Mouse (Mus musculus): ENCODE results near the gene Stambp. TPM values are rescaled to one million over a fixed set of nuclear protein-coding genes. Genes with fewer than 3 reads are reported as not detected.

The Stambp gene
- polyA plus RNA-seq, 1 experiment from 2014 or later = 27.7 TPM

GRCm38 (mm10) chr6:83510210-83510609, 62.3 kb downstream of the Stambp start:
- 49% methylated on average over 2 of the region's 2 CpGs for WGBS

DNA sequence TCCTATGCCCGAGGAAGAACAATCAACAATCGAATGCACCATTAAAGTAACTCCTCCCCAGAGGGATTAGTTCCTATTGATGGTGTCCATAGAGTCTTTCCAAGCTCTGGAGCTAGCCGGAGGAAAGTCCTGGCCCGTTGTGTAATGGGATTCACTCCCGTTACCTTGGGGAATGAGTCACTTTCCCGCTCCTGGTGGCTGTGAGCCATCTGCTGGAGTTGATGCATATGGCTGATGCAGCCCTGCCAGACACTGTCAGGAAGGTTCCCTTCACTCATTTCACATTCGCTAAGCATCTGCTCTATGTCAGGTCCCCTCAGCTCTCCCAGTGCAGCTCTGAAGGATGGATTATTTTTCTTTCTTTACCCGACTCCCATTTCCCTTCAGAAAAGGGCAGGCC, 63.1 kb downstream of the Stambp start:
- no peak for ATAC-seq (ENCODE audit: insufficient number of reproducible peaks, insufficient read depth, low FRiP score, low read depth)
- H3K4me3 ChIP-seq (ENCODE audit: control insufficient read depth in 1 of 2, insufficient read depth in 1 of 2, low read depth in 1 of 2, low read length in 2 of 2) = no peak overlapping the region
- no peak overlapping the region for H3K27ac ChIP-seq (replicated peaks in 1 of 2; ENCODE audit: control insufficient read depth in 1 of 2, insufficient read depth in 1 of 2, low read depth in 2 of 2, low read length in 2 of 2)
- 41% methylated on average over 8 of the region's 8 CpGs for WGBS
- H3K9ac ChIP-seq (ENCODE audit: low read length) = no peak overlapping the region
- H3K36me3 ChIP-seq (ENCODE audit: control insufficient read depth, insufficient read depth, low read length) = no peaks in the 10 kb centered on the region
- no peaks in the 10 kb centered on the region for H3K9me3 ChIP-seq (ENCODE audit: control insufficient read depth, low read length)
- no peaks in the 10 kb centered on the region for H3K27me3 ChIP-seq (ENCODE audit: control insufficient read depth, insufficient read depth, low read length)
- peaks cover 0 to 15% of the 10 kb centered on the region in 2 experiments; a peak in 2 of 4 replicates for H3K4me1 ChIP-seq (ENCODE audit: control insufficient read depth in 2 of 2, insufficient read depth in 2 of 2, low read length in 2 of 2)
- no peak overlapping the region for H3K4me2 ChIP-seq (ENCODE audit: low read length)

More at GRCm38 (mm10) chr6:83510210-83510609, 62.3 kb downstream of the Stambp start:
- Histone ChIP-seq H3K4me3 (ENCODE audit: control insufficient read depth in 1 of 2, insufficient read depth in 1 of 2, low read depth in 1 of 2, low read length in 2 of 2) (no peak overlapping the region), H3K9ac (ENCODE audit: low read length) (no peak overlapping the region), H3K36me3 (ENCODE audit: control insufficient read depth, insufficient read depth, low read length) (no peaks in the 10 kb centered on the region), H3K9me3 (ENCODE audit: control insufficient read depth, low read length) (no peaks in the 10 kb centered on the region), H3K4me2 (ENCODE audit: low read length) (no peak overlapping the region), H3K27ac (replicated peaks in 1 of 2; ENCODE audit: control insufficient read depth in 1 of 2, insufficient read depth in 1 of 2, low read depth in 2 of 2, low read length in 2 of 2) (no peak overlapping the region; a peak in 1 of 4 replicates), H3K4me1 (ENCODE audit: control insufficient read depth in 2 of 2, insufficient read depth in 2 of 2, low read length in 2 of 2) (peaks cover 0 to 15% of the 10 kb centered on the region in 2 experiments; a peak in 2 of 4 replicates), H3K27me3 (ENCODE audit: control insufficient read depth, insufficient read depth, low read length) (no peaks in the 10 kb centered on the region)
- no peak for ATAC-seq (ENCODE audit: insufficient number of reproducible peaks, insufficient read depth, low FRiP score, low read depth)

- 22% methylated on average over 6 of the region's 6 CpGs for WGBS
- H3K4me1 ChIP-seq (ENCODE audit: control insufficient read depth in 2 of 2, insufficient read depth in 2 of 2, low read length in 2 of 2) = peaks cover 2 to 18% of the 10 kb centered on the region in 2 experiments; a peak in 2 of 4 replicates
- H3K9ac ChIP-seq (ENCODE audit: low read length) = peak overlapping the region; percentile 71
- ATAC-seq (ENCODE audit: insufficient number of reproducible peaks, insufficient read depth, low FRiP score, low read depth) = no peak
- peak overlapping the region; percentile 76 for H3K4me2 ChIP-seq (ENCODE audit: low read length)
- peak overlapping the region; percentile 64 to 98; a peak in 3 of 4 replicates for H3K27ac ChIP-seq (replicated peaks in 1 of 2; ENCODE audit: control insufficient read depth in 1 of 2, insufficient read depth in 1 of 2, low read depth in 2 of 2, low read length in 2 of 2)
- peak overlapping the region; percentile 72 to 99; a peak in 3 of 4 replicates for H3K4me3 ChIP-seq (ENCODE audit: control insufficient read depth in 1 of 2, insufficient read depth in 1 of 2, low read depth in 1 of 2, low read length in 2 of 2)
- H3K36me3 ChIP-seq (ENCODE audit: control insufficient read depth, insufficient read depth, low read length) = 0 out of 2 replicates have a peak, but pooled peaks cover 2% of the 10 kb centered on the region
- no peaks in the 10 kb centered on the region for H3K9me3 ChIP-seq (ENCODE audit: control insufficient read depth, low read length)
- no peaks in the 10 kb centered on the region for H3K27me3 ChIP-seq (ENCODE audit: control insufficient read depth, insufficient read depth, low read length)
Observed at GRCm38 (mm10) chr6:83507168-83507546, 65.4 kb downstream of the Stambp start.

DNA sequence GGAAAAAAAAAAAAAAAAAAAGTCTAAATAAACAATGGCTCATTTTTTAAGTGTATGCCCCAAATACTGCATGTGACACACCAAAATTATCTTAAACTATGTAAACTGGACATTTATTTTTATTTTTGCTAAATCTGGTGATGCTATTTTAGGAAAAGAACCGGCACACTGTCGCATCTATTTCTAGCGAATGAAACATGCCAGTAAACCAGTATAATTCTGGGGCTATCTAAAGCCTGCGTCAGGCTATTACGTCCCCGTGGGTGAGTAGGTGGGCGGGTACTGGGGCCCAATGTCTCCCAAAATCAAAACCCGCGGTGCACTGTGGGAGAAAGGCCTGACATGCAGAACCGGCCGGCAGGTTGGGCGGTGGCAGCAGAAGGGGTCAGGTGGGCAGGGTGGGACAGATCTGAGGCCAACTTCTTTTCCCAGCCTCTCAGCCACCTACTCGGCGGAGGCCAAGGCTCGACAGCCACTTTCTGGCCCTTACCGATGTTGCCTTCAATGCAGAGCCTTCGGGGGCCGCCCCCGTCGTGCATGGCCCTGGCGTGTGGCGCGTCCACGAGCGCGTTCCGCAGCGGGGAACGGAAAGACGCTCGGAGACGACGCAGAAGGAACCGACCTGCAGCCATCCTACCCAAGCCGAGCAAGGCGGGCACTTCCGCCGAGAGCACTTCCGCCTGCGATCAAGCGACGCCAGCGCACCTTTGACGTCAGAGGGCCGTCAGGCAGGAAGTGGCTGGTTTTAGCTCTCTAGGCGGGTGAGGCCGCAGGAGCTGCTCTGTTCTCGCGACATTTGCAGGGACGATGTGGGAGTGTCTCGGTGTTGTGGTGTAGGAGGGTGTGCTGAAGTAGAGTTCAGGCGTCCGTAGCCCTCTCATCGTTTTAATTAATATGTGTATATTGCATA, 66.0 kb downstream of the Stambp start, which contains the start of gene Dguok:
Gene Dguok, minus strand, starts transcription at position 712 of the 910 bp plus-strand sequence.
- H3K4me3 ChIP-seq (ENCODE audit: control insufficient read depth in 1 of 2, insufficient read depth in 1 of 2, low read depth in 1 of 2, low read length in 2 of 2) = peak within 1 kb of the TSS; percentile 72 to 99
- H3K9ac ChIP-seq (ENCODE audit: low read length) = peak within 1 kb of the TSS; percentile 91
- no peaks in the 10 kb centered on the region for H3K27me3 ChIP-seq (ENCODE audit: control insufficient read depth, insufficient read depth, low read length)
- peak; percentile 96 for ATAC-seq (ENCODE audit: insufficient number of reproducible peaks, insufficient read depth, low FRiP score, low read depth)
- peak within 1 kb of the TSS; percentile 76 for H3K4me2 ChIP-seq (ENCODE audit: low read length)
- H3K9me3 ChIP-seq (ENCODE audit: control insufficient read depth, low read length) = no peaks in the 10 kb centered on the region
- H3K4me1 ChIP-seq (ENCODE audit: control insufficient read depth in 2 of 2, insufficient read depth in 2 of 2, low read length in 2 of 2) = peaks cover 2 to 18% of the 10 kb centered on the region in 2 experiments; a peak in 2 of 4 replicates
- 0 out of 2 replicates have a peak, but pooled peaks cover 2% of the 10 kb centered on the region for H3K36me3 ChIP-seq (ENCODE audit: control insufficient read depth, insufficient read depth, low read length)
- WGBS = under 1% methylated on average over 54 of the region's 54 CpGs
- peak within 1 kb of the TSS; percentile 98 to 99 for H3K27ac ChIP-seq (replicated peaks in 1 of 2; ENCODE audit: control insufficient read depth in 1 of 2, insufficient read depth in 1 of 2, low read depth in 2 of 2, low read length in 2 of 2)

- no peak overlapping the region; a peak in 1 of 4 replicates for H3K27ac ChIP-seq (replicated peaks in 1 of 2; ENCODE audit: control insufficient read depth in 1 of 2, insufficient read depth in 1 of 2, low read depth in 2 of 2, low read length in 2 of 2)
- peak overlapping the region; percentile 76 for H3K4me2 ChIP-seq (ENCODE audit: low read length)
- H3K36me3 ChIP-seq (ENCODE audit: control insufficient read depth, insufficient read depth, low read length) = 0 out of 2 replicates have a peak, but pooled peaks cover 2% of the 10 kb centered on the region
- peak overlapping the region; percentile 91; the same call in 1 of the 2 replicates for H3K9ac ChIP-seq (ENCODE audit: low read length)
- WGBS = 78% methylated on average over 4 of the region's 4 CpGs
- peak overlapping the region in 1 of 2 experiments; percentile 72; a peak in 1 of 4 replicates for H3K4me3 ChIP-seq (ENCODE audit: control insufficient read depth in 1 of 2, insufficient read depth in 1 of 2, low read depth in 1 of 2, low read length in 2 of 2)
- no peaks in the 10 kb centered on the region for H3K9me3 ChIP-seq (ENCODE audit: control insufficient read depth, low read length)
- no peak for ATAC-seq (ENCODE audit: insufficient number of reproducible peaks, insufficient read depth, low FRiP score, low read depth)
- H3K27me3 ChIP-seq (ENCODE audit: control insufficient read depth, insufficient read depth, low read length) = no peaks in the 10 kb centered on the region
- peaks cover 2 to 18% of the 10 kb centered on the region in 2 experiments; a peak in 2 of 4 replicates for H3K4me1 ChIP-seq (ENCODE audit: control insufficient read depth in 2 of 2, insufficient read depth in 2 of 2, low read length in 2 of 2)
Observed at GRCm38 (mm10) chr6:83505554-83505953, 67.0 kb downstream of the Stambp start.

DNA sequence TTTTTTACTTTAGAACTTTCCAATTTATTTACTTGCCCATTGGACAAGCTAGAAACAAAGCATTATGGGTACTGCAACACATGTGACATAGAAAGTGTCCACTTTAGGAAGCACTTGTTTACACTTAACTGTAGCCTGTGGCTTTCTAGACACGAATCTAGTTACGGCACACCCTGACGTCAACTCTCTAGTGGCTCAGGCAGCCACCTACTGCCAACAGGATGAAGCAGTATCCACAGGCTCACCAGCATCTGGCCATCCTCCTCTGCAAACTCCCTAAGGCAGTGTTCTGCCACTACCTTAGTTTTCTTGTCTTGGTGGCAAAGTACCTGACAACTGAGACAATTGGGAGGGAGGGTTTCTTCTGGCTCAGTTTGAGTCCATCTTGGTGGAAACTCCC, 69.2 kb downstream of the Stambp start:
- Histone ChIP-seq H3K27ac (replicated peaks in 1 of 2; ENCODE audit: control insufficient read depth in 1 of 2, insufficient read depth in 1 of 2, low read depth in 2 of 2, low read length in 2 of 2) (no peak overlapping the region), H3K27me3 (ENCODE audit: control insufficient read depth, insufficient read depth, low read length) (no peaks in the 10 kb centered on the region), H3K4me1 (ENCODE audit: control insufficient read depth in 2 of 2, insufficient read depth in 2 of 2, low read length in 2 of 2) (peaks cover 2 to 18% of the 10 kb centered on the region in 2 experiments; a peak in 2 of 4 replicates), H3K9ac (ENCODE audit: low read length) (no peak overlapping the region), H3K36me3 (ENCODE audit: control insufficient read depth, insufficient read depth, low read length) (peaks cover 13% of the 10 kb centered on the region; the same call in 1 of the 2 replicates), H3K4me3 (ENCODE audit: control insufficient read depth in 1 of 2, insufficient read depth in 1 of 2, low read depth in 1 of 2, low read length in 2 of 2) (no peak overlapping the region), H3K4me2 (ENCODE audit: low read length) (no peak overlapping the region), H3K9me3 (ENCODE audit: control insufficient read depth, low read length) (no peaks in the 10 kb centered on the region)
- 76% methylated on average over 3 of the region's 3 CpGs for WGBS
- ATAC-seq (ENCODE audit: insufficient number of reproducible peaks, insufficient read depth, low FRiP score, low read depth) = no peak

DNA sequence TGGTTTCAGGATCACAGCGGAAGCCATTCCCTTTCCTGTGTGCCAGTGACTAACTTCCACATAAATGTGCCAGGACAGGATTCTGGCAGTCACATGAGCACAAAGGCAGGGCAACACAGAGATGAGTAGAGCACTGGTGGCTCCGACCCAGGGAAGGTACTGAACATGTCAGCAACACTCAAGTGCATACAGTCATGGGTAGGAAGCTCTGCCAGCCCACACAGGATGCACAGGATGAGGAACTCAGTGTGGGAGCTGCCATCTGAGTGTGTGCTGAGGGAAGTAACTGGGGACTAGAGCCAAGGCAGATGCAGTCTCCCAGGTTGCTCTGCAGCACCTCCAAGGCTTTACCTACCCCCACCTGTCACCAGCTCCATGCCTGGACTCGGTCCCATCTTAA, 69.9 kb downstream of the Stambp start:
- H3K36me3 ChIP-seq (ENCODE audit: control insufficient read depth, insufficient read depth, low read length) = peaks cover 13% of the 10 kb centered on the region; the same call in 1 of the 2 replicates
- ATAC-seq (ENCODE audit: insufficient number of reproducible peaks, insufficient read depth, low FRiP score, low read depth) = no peak
- H3K4me1 ChIP-seq (ENCODE audit: control insufficient read depth in 2 of 2, insufficient read depth in 2 of 2, low read length in 2 of 2) = peaks cover 2 to 21% of the 10 kb centered on the region in 2 experiments; a peak in 2 of 4 replicates
- no peak overlapping the region for H3K9ac ChIP-seq (ENCODE audit: low read length)
- no peak overlapping the region for H3K4me2 ChIP-seq (ENCODE audit: low read length)
- H3K9me3 ChIP-seq (ENCODE audit: control insufficient read depth, low read length) = no peaks in the 10 kb centered on the region
- no peaks in the 10 kb centered on the region for H3K27me3 ChIP-seq (ENCODE audit: control insufficient read depth, insufficient read depth, low read length)
- no peak overlapping the region for H3K27ac ChIP-seq (replicated peaks in 1 of 2; ENCODE audit: control insufficient read depth in 1 of 2, insufficient read depth in 1 of 2, low read depth in 2 of 2, low read length in 2 of 2)
- 72% methylated on average over 3 of the region's 3 CpGs for WGBS
- no peak overlapping the region for H3K4me3 ChIP-seq (ENCODE audit: control insufficient read depth in 1 of 2, insufficient read depth in 1 of 2, low read depth in 1 of 2, low read length in 2 of 2)
